In genomic region chr7:109752008-109752925, GRCm38 (mm10) we compare ENCODE assay signal across 8 mouse cellular contexts. TPM values are rescaled to one million over a fixed set of nuclear protein-coding genes. Genes with fewer than 3 reads are reported as not detected.
A peak's percentile ranks its signal among the peaks of the same experiment; 100 is the strongest.
DNase-seq lines count a peak whose midpoint lies in the region; ATAC-seq lines count a peak whose summit lies in the region.

Gene Tmem9b (minus strand): TSS chr7:109752875.

- no peaks in the 10 kb centered on the region for H3K36me3 ChIP-seq in intestine, embryonic 15.5 days
- no peaks in the 10 kb centered on the region for H3K36me3 ChIP-seq in midbrain, embryonic 10.5 days

- peak within 1 kb of the TSS; percentile 78 for H3K4me2 ChIP-seq in intestine, embryonic 15.5 days (replicated peaks)

- 0 out of 2 replicates have a peak, but pooled peaks cover 10% of the 10 kb centered on the region for H3K4me1 ChIP-seq in intestine, embryonic 15.5 days (replicated peaks)
- peaks cover 22% of the 10 kb centered on the region for H3K4me1 ChIP-seq in midbrain, embryonic 10.5 days

- no peaks in the 10 kb centered on the region for H3K9me3 ChIP-seq in intestine, embryonic 15.5 days
- H3K9me3 ChIP-seq in midbrain, embryonic 10.5 days (replicated peaks): no peaks in the 10 kb centered on the region

- no peaks in the 10 kb centered on the region for H3K27me3 ChIP-seq in intestine, embryonic 15.5 days (replicated peaks)
- no peaks in the 10 kb centered on the region for H3K27me3 ChIP-seq in midbrain, embryonic 10.5 days (ENCODE audit: low read depth, poor library complexity, severe bottlenecking)

- intact Hi-C loops in gastrocnemius, postnatal 36 days (cut with DNase I): no loop called here
- intact Hi-C loops in left cerebral cortex, postnatal 36 days (cut with DNase I): loop anchor here (10.0 kb wide), 1 partner anchor 143 kb away; no protein-coding TSS in a partner anchor

- H3K4me3 ChIP-seq in intestine, embryonic 15.5 days (replicated peaks): peak within 1 kb of the TSS; percentile 92
- peak within 1 kb of the TSS; percentile 95 for H3K4me3 ChIP-seq in midbrain, embryonic 10.5 days

- peak; percentile 95 for ATAC-seq in intestine, embryonic 15.5 days

- DNase-seq in adrenal gland, adult 2 months: peak; percentile 92
- peak; percentile 90 for DNase-seq in embryo, embryonic 11 days
- DNase-seq in gastrocnemius, postnatal 36 days: peak; percentile 69 to 79
- peak; percentile 88 to 91 for DNase-seq in left cerebral cortex, postnatal 36 days (ENCODE audit: low spot score in 2 of 2)
- DNase-seq in midbrain, embryonic 10.5 days (ENCODE audit: low spot score): peak; percentile 83
- DNase-seq in right cerebral cortex, postnatal 36 days (ENCODE audit: low spot score in 2 of 2): peak; percentile 68 to 79
- peak; percentile 74 for DNase-seq in urinary bladder, postnatal 4 days (ENCODE audit: low spot score in 2 of 2)

- WGBS in intestine, embryonic 15.5 days: under 1% methylated on average over 74 of the region's 74 CpGs
- under 1% methylated on average over 74 of the region's 74 CpGs for WGBS in midbrain, embryonic 10.5 days

- H3K27ac ChIP-seq in intestine, embryonic 15.5 days: peak within 1 kb of the TSS; percentile 88
- peak within 1 kb of the TSS; percentile 94 for H3K27ac ChIP-seq in midbrain, embryonic 10.5 days (replicated peaks)

- peak within 1 kb of the TSS; percentile 96 for H3K9ac ChIP-seq in intestine, embryonic 15.5 days

RNA-seq across cellular contexts. Expression of gene Tmem9b, which starts in this region (rescaled TPM):
- 10 to 100 TPM; 41.5 to 51.5 TPM for total RNA-seq in adrenal gland, adult 2 months (2021)
- polyA plus RNA-seq in adrenal gland, adult 2 months (2012; rRNA removed): 17.5 and 17.6 TPM in 2 replicates
- total RNA-seq in gastrocnemius, postnatal 36 days (2021): 10 to 100 TPM; 23.9 to 29.3 TPM
- 64.4 and 65.2 TPM in 2 replicates for polyA plus RNA-seq in intestine, embryonic 15.5 days (2015; fragmentation: Nextera tagmentation; extraction: Ambion mirVana)
- total RNA-seq in left cerebral cortex, postnatal 36 days (2021): 10 to 100 TPM; 87.6 to 95.3 TPM
- polyA plus RNA-seq in midbrain, embryonic 10.5 days (2016; fragmentation: Nextera tagmentation; extraction: Ambion mirVana): 43.8 and 51.9 TPM in 2 replicates

Comparison
In these comparisons a context has a peak if more than half of its experiments do, and no peak if none do; other contexts are left out.
1. Peak in every context shown above with its lines: DNase-seq, ATAC-seq, H3K4me3 ChIP-seq and H3K27ac ChIP-seq.